Mouse (Mus musculus): ENCODE measurements at regions not wholly inside any gene's neighbourhood (a gene's known extent, or its start where the extent isn't known, plus 50 kb on each side); places are given as distances from the start of the nearest gene placed in this dataset.
"Not testable (repeated sequence)": the region's sequence is repeated elsewhere in the genome, so short reads cannot be mapped to it uniquely, and the experiment has no call there.

DNA sequence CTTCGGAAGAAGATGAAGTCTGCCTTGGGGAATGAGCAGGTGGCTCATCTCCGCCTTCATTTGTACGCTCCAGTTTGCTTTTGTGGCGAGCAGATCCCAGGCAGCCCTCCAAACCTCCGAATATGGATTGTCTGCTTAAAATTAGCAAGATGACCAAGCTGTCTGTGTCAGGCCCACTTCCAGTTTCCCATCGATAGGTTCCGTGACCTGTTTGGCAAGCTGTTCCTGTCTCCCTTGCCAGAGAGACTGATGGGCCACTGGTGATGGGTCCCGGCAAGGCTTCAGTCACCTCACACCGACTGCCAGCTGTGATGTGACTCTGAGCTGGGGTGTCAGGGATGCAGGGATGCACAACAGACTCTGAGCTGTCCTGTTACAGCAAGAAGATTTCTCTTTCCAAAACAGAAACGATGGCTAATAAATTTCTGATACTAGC lies 96.4 kb downstream of the Enc1 start:
- ATAC-seq (ENCODE audit: insufficient number of reproducible peaks, low FRiP score, low TSS enrichment, low read depth) = no peak
- H3K27ac ChIP-seq = no peak overlapping the region

DNA sequence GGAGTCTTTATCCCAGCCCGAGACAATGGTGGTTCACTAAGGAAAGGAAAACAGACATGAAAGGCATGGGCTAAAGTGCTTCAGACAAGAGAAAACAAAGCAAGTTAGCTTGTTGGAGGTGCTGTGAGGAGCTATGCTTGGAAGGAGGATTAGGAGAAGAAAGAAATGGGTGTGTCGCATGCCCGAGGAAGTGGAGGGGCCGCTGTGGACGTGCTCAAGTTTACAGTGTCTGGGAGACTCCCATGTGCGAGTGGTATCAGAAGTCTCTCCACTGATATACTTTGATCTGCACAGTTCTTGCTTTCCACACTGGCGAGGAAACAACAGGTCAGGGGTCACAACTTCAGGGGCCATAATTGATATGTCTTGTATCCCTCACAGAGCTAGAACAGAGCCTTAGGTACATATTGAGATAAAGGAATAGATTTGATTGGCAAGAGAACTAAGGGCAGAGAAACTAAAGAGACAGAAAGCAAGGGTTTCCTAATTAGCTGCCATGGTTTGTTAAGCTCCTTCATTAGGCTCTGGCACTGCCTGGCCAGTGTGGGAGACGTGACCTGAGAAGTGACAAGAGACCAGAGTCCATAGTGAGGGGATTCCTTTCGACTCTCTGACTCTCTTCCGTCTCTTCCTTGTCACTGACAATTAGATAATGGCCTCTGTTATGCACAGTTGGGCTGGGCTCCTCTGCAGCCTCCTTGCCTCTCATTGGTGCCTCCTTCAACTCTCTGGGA lies 93.1 kb downstream of the Enc1 start:
- Histone ChIP-seq H3K9ac (no peak overlapping the region), H3K27ac (no peak overlapping the region), H3K36me3 (no peaks in the 10 kb centered on the region), H3K27me3 (no peaks in the 10 kb centered on the region), H3K4me3 (no peak overlapping the region), H3K9me3 (no peaks in the 10 kb centered on the region), H3K4me1 (peaks cover 3% of the 10 kb centered on the region; the same call in 1 of the 2 replicates), H3K4me2 (no peak overlapping the region)
- WGBS = 44% methylated on average over 10 of the region's 10 CpGs
- no peak for ATAC-seq (ENCODE audit: insufficient number of reproducible peaks, low FRiP score, low TSS enrichment, low read depth)

More for the DNA sequence above, 96.4 kb downstream of the Enc1 start:
- Histone ChIP-seq H3K9me3 (no peaks in the 10 kb centered on the region), H3K4me3 (no peak overlapping the region), H3K4me2 (no peak overlapping the region), H3K4me1 (peaks cover 6% of the 10 kb centered on the region; the same call in 1 of the 2 replicates), H3K27me3 (no peaks in the 10 kb centered on the region), H3K9ac (no peak overlapping the region), H3K36me3 (no peaks in the 10 kb centered on the region)
- WGBS = 46% methylated on average over 10 of the region's 10 CpGs

DNA sequence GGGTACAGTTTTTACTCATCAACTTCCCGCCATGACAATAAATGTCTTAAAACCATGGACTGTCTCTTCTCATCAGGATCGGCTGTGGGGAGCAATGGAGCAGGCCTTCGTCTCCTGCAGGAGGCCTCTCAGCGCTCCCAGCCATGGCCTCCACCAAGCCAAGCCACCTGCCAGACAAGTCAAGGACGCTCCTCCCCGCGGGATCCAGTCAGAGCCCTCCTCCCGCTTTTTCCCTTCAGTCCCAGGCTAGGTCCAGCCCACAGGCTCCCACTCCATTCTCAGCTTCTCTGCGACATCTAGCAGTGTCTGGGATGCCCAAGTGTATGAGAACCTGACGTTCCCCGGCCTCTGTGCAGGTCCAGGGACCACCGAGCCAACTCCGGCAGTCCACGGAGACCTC lies 90.2 kb downstream of the Enc1 start:
- no peak overlapping the region for H3K4me3 ChIP-seq
- H3K36me3 ChIP-seq = no peaks in the 10 kb centered on the region
- WGBS = 90% methylated on average over 14 of the region's 14 CpGs
- no peak overlapping the region for H3K9ac ChIP-seq
- no peaks in the 10 kb centered on the region for H3K27me3 ChIP-seq
- H3K4me2 ChIP-seq = no peak overlapping the region
- H3K4me1 ChIP-seq = no peaks in the 10 kb centered on the region
- H3K9me3 ChIP-seq = no peaks in the 10 kb centered on the region
- no peak for ATAC-seq (ENCODE audit: insufficient number of reproducible peaks, low FRiP score, low TSS enrichment, low read depth)
- no peak overlapping the region for H3K27ac ChIP-seq

DNA sequence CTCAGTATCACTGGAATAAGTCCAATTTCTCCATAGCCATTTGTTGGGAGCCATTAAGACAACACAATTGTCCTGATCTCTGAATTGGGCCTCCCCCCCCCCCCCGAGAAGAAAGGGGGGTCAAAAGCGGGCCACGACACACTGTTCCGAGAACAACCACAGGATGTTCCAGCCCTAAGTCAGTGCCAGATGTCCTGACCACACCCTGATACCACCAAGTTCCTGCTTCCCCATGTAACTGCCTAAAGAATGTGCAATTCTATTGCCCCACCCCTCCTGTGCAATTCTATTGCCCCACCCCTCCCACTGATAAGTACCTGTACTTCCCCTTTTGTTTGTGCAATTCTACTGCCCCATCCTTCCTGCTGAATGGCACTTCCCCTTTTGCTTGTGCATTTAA lies 80.4 kb downstream of the Enc1 start:
- not testable (repeated sequence) for H3K9me3 ChIP-seq; H3K4me1 ChIP-seq; H3K27me3 ChIP-seq; H3K9ac ChIP-seq; H3K36me3 ChIP-seq; ATAC-seq (ENCODE audit: insufficient number of reproducible peaks, low FRiP score, low TSS enrichment, low read depth); H3K27ac ChIP-seq; H3K4me3 ChIP-seq; H3K4me2 ChIP-seq
- WGBS = 80% methylated on average over 4 of the region's 4 CpGs

DNA sequence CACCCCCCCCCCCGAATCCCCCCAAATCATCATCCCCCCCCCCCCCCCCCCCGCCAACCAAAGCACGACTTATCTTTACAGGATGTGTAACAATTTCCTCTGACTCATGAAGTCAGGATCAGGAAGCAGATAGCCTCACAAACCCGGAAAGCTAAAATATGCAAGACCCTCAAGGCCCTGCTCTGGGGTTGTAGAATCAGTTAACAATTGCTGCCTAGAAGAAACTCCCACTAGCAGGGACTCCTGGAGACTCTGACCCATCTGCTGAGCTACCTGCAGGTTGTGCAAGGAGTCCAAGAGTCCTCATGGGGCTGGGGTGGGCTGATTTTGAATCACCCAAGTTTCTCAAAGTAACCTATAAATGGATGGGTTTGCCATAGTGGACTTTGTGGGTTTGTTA lies 79.9 kb downstream of the Enc1 start:
- H3K27me3 ChIP-seq = no peaks in the 10 kb centered on the region; the same call in 1 of the 2 replicates
- ATAC-seq (ENCODE audit: insufficient number of reproducible peaks, low FRiP score, low TSS enrichment, low read depth) = no peak
- H3K36me3 ChIP-seq = no peaks in the 10 kb centered on the region
- H3K4me1 ChIP-seq = no peaks in the 10 kb centered on the region
- H3K4me2 ChIP-seq = no peak overlapping the region
- no peak overlapping the region for H3K27ac ChIP-seq
- no peak overlapping the region for H3K4me3 ChIP-seq
- no peaks in the 10 kb centered on the region for H3K9me3 ChIP-seq
- 42% methylated on average over 3 of the region's 4 CpGs for WGBS
- no peak overlapping the region for H3K9ac ChIP-seq

DNA sequence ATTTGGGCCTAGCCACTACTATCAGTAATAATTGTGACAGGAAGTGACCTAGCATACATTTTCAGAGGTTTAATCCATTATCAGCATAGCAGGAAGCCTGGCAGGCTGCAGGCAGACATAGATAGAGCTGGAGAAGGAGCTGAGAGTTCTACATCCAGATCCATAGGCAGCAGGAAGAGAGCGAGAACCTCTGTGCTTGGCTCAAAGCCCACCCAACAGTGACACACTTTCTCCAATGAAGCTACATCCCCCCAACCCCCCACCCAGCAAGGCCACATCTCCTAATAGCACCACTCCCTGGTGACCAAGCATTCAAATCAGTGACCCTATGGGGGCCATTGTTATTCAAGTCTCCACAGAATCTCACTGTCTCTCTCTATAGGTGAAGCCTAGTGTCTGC lies 79.4 kb downstream of the Enc1 start:
- Histone ChIP-seq H3K9me3 (no peaks in the 10 kb centered on the region), H3K9ac (no peak overlapping the region), H3K4me2 (no peak overlapping the region), H3K27ac (no peak overlapping the region), H3K36me3 (no peaks in the 10 kb centered on the region), H3K4me3 (no peak overlapping the region), H3K27me3 (no peaks in the 10 kb centered on the region; the same call in 1 of the 2 replicates), H3K4me1 (no peaks in the 10 kb centered on the region)
- 90% methylated on average over 1 of the region's 1 CpGs for WGBS
- ATAC-seq (ENCODE audit: insufficient number of reproducible peaks, low FRiP score, low TSS enrichment, low read depth) = no peak

DNA sequence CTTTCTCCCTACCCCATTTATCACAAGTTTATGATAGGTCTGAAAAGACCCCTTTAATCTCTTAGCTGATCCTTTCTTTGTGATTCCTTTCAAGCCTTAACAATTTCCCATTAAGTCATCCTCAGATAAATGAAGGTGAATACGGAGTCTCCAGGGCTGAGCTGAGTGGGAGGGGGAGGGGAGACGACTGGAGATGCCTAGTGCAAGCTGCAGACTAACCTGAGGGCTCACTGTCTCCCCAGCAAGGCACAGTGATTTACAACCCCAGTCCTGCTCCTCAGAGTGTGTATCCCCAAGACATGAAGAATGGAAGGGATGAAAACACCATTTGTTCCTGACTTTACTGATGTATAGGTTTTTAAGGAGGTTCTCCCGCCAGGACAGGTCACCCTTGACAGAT lies 76.7 kb downstream of the Enc1 start:
- H3K27ac ChIP-seq = no peak overlapping the region
- whole genome bisulfite sequencing = 18% methylated on average over 3 of the region's 3 CpGs
- no peaks in the 10 kb centered on the region for H3K9me3 ChIP-seq
- no peaks in the 10 kb centered on the region; the same call in 1 of the 2 replicates for H3K27me3 ChIP-seq
- H3K4me2 ChIP-seq = no peak overlapping the region
- H3K9ac ChIP-seq = no peak overlapping the region
- H3K4me3 ChIP-seq = no peak overlapping the region
- no peak for ATAC-seq (ENCODE audit: insufficient number of reproducible peaks, low FRiP score, low TSS enrichment, low read depth)
- no peaks in the 10 kb centered on the region for H3K36me3 ChIP-seq
- peaks cover 4% of the 10 kb centered on the region; the same call in 1 of the 2 replicates for H3K4me1 ChIP-seq

DNA sequence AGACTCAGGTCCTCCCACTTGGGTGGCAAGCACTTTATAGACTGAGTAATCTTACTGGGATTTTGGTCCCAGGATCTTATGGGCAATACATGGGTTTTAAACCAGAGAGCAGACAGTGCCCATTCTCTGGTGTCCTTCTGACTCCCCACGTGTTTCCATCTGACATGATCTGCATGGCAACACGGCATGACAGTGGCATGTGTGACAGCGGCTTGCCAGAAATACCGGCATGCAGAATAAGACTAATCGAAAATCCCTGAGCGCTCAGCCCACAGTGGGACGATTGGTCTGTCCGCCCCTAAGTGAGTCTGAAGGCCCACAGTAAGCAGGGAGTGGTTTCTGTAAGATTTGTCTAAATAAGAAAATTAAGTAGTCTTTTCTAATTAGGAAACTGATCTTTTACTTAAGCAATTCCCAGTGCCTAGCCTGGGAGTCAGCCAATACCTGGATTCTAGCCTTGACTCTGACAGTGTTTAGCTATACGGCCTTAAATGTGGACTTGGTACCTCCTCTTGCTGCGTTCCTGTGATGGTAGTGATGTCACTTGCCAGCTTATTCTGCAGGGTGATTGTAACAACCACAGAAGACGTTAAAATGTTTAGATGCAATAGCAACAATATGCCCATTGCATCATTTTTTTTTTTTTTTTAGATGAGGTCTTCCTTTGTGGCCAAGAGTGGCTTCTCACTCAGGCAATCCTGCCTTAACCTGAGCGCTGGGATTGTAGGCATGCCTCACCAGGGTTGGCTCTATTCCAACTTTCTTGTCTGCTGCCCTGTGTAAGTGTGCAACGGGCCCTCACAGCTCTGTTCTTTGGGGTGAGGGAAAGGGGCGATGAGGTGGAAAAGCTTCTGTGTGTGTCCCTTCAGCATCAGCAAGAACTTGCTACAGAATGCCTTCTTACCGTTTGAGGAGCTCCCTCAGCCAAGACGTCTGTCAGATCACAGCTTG lies 71.8 kb downstream of the Enc1 start:
- Histone ChIP-seq H3K36me3 (no peaks in the 10 kb centered on the region), H3K27me3 (no peaks in the 10 kb centered on the region), H3K9me3 (no peaks in the 10 kb centered on the region), H3K9ac (no peak overlapping the region), H3K4me3 (no peak overlapping the region), H3K4me2 (no peak overlapping the region), H3K4me1 (peaks cover 10% of the 10 kb centered on the region; the same call in 1 of the 2 replicates), H3K27ac (no peak overlapping the region)
- 70% methylated on average over 16 of the region's 16 CpGs for WGBS
- ATAC-seq (ENCODE audit: insufficient number of reproducible peaks, low FRiP score, low TSS enrichment, low read depth) = no peak

DNA sequence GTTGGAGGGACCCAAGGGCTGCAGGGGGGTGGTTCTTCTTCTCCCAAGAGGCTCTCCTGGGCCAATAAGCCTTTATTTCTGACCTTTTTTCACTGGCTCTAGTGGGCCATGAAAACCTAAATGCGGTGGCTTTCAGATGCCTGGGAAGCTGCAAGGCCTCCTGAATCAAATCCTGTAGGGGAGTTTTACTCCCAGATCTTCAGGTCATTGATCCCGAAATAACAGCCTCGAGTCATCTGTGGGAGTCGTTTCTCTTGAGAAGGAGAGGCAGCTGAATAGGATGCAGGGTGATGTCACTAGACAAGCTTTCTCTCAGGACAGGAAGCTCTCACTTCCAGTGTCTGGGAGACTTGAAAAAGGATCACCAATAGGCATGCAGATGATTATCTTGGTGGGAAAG lies 70.4 kb downstream of the Enc1 start:
- WGBS = 25% methylated on average over 4 of the region's 4 CpGs
- no peak for ATAC-seq (ENCODE audit: insufficient number of reproducible peaks, low FRiP score, low TSS enrichment, low read depth)
- Histone ChIP-seq H3K9ac (no peak overlapping the region), H3K4me3 (no peak overlapping the region), H3K4me1 (peaks cover 10% of the 10 kb centered on the region; the same call in 1 of the 2 replicates), H3K4me2 (no peak overlapping the region), H3K36me3 (no peaks in the 10 kb centered on the region), H3K9me3 (no peaks in the 10 kb centered on the region), H3K27me3 (no peaks in the 10 kb centered on the region), H3K27ac (no peak overlapping the region)

DNA sequence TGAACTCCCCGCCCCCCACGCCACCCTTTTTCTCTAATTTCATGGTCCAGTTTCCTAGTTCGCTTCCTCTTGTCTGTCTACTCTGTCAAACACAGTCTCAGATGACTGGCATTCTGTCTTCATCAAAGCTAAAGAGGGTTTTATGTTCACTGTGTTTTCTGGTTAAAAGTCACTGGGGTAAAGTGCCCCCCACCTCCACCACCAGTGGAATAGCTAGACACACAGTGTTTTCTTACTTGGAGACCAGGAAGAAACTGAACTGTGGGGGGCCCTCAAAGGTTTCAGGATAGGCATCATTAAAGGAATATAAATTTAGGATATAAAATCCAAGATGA lies 69.9 kb downstream of the Enc1 start:
- H3K9ac ChIP-seq = no peak overlapping the region
- H3K4me1 ChIP-seq = peaks cover 10% of the 10 kb centered on the region; the same call in 1 of the 2 replicates
- no peak overlapping the region for H3K4me3 ChIP-seq
- ATAC-seq (ENCODE audit: insufficient number of reproducible peaks, low FRiP score, low TSS enrichment, low read depth) = no peak
- H3K36me3 ChIP-seq = no peaks in the 10 kb centered on the region
- H3K27ac ChIP-seq = no peak overlapping the region
- no peak overlapping the region for H3K4me2 ChIP-seq
- 38% methylated on average over 3 of the region's 3 CpGs for WGBS
- no peaks in the 10 kb centered on the region for H3K27me3 ChIP-seq
- no peaks in the 10 kb centered on the region for H3K9me3 ChIP-seq

DNA sequence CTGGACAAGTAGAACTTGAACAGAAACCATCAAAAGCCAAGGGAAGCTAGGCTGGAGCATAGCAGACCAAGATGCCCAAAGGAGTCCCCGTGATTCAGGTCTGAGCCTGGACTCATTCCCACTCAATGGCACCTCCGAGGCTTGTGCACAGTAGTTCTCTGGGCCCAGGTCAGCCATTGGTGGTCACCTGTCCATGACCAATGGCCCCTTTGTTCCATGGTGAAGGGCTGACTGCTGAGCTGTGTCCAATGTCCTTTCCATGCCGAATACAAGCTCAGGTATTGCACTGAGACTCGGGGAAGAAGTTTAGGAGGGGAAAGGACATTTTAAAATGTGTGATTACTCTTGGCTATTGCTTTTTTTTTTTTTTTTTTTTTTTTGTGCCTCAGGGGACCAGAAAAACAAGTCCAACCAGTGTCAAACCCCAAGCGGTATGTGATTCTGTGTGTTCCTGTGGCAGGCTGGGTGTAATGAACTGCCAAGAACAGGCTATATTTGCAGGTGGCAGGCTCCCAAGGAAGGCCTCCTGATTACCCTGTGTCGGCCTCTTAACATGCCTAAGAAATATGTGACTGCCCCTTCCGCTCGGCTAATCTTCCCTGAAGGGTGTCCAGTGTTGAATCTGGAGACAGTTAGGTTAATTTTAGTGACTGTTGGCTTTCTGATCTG lies 69.4 kb downstream of the Enc1 start:
- ATAC-seq (ENCODE audit: insufficient number of reproducible peaks, low FRiP score, low TSS enrichment, low read depth) = no peak
- Histone ChIP-seq H3K27me3 (no peaks in the 10 kb centered on the region), H3K9me3 (no peaks in the 10 kb centered on the region), H3K4me2 (no peak overlapping the region), H3K36me3 (no peaks in the 10 kb centered on the region), H3K27ac (no peak overlapping the region), H3K4me3 (no peak overlapping the region), H3K9ac (no peak overlapping the region), H3K4me1 (peaks cover 10% of the 10 kb centered on the region; the same call in 1 of the 2 replicates)
- 37% methylated on average over 8 of the region's 8 CpGs for WGBS

DNA sequence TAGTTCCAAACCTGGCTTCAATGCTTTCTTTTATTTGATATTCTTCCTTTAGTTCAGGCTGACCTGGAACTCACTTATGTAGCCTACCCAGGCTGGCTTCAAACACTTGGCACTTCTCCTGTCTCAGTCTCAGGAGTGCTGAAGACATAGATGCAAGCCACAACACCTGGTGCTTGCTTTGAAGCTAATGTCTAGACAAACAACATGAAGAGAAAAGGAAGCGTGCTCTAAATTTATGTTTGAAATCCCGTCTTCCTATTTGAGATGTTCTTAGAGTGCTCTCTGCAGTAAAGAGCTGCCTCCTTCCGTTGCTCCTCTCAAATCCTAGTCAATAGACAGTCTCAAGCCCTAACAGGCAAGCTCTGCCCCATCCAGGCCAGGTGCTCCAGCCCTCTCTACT lies 68.5 kb downstream of the Enc1 start:
- ATAC-seq (ENCODE audit: insufficient number of reproducible peaks, low FRiP score, low TSS enrichment, low read depth) = no peak
- Histone ChIP-seq H3K27ac (no peak overlapping the region), H3K4me1 (peaks cover 10% of the 10 kb centered on the region; the same call in 1 of the 2 replicates), H3K4me2 (no peak overlapping the region), H3K27me3 (no peaks in the 10 kb centered on the region), H3K9ac (no peak overlapping the region), H3K9me3 (no peaks in the 10 kb centered on the region), H3K36me3 (no peaks in the 10 kb centered on the region), H3K4me3 (no peak overlapping the region)
- 82% methylated on average over 3 of the region's 3 CpGs for WGBS

Measured in limb, embryonic 15.5 days (tissue).